Mouse (Mus musculus): ENCODE results near the gene Fezf2. TPM values are rescaled to one million over a fixed set of nuclear protein-coding genes. Genes with fewer than 3 reads are reported as not detected.

Fezf2 gene
- total RNA-seq, 2 experiments from 2014 or later: not detected

DNA sequence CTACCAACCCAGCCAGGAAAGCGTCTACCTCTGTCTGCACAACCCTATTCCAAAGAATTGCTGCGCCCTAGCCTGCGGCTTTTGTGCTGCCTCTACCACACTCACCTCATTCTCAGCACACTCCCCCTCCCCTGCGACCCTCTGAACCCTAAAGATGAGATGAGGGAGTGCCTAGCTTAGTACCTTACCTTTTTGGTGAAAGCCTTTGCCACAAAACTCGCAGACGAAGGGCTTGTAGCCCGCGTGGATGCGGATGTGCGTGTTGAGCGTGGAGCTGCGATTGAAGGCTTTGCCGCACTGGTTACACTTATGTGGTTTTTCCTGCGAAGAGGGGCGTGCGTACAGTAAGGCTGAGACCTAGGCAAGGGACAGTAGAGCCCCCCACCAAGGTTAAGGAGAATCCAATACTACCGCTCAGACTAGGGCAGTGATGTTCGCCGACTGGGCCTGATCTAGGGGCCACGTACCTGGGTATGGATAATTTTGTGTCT, 4.5 kb downstream of the Fezf2 start:
- DNase-seq: no peak

DNA sequence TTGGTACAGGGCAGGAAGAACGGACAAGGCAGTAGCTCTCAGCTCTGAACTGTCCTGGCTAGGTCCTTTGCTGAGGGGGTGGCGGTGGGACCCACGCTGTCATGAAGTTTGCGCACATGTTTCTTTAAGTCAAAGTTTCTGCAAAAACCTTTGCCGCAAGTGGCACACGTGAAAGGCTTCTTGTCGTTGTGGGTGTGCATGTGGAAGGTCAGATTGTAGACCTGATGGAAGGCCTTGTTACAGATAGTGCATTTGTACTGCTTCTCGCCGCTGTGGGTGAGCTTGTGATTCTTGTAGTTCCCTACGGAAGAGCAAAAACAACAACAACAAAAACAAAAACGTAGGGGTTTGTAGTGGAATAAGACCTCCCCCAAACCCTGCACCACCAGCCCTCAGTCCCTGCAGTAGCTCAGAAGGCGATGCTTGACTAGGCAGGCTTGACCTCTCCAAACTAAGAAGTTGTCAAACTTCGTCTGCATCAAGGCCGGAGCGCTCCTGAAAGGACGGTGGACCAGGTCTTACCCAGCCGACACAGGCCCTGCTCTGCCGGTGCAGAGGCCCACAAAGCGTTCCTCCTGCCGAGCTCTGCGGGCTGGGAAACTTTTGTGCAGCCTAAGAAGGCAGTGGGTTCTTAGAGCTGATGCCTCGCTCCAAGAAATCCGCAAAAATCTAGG, 5.4 kb downstream of the Fezf2 start:
- no peak for DNase-seq
- intact Hi-C loops (cut with DNase I): no loop called here

More for the DNA sequence above, 4.5 kb downstream of the Fezf2 start:
- intact Hi-C loops (cut with DNase I): no loop called here

DNA sequence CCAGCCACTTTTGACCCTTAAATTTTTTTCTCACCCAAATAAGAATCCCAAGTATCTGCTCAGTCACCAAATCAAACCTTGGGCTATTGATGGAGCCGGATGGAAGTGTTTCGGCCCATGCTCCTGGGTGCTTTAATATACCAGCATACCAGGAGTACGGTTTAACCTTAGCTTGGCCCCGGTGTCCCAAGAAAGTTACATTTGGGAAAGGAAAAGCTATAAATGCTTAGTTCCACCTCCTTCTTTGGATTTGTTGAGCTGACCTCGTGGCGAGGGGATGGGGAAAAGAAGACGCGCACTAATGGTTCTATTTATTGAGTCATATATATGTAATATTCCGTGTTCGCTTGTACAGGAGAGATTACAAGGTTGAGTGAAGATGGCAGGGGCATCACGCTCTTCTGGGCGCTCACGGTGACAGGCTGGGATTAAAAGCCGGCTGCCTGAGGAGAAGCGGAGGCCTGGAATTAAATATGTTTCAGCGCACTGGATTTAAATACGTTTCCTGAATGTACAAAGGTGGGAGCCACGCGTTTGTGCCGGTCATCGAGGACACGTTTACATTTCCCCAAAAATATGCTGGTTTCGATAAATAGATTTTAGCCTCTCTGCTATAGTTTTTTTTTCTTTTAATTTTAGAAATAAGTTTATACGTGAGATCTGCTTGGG, 6.1 kb downstream of the Fezf2 start:
- no peak for DNase-seq
- intact Hi-C loops (cut with DNase I): no loop called here

DNA sequence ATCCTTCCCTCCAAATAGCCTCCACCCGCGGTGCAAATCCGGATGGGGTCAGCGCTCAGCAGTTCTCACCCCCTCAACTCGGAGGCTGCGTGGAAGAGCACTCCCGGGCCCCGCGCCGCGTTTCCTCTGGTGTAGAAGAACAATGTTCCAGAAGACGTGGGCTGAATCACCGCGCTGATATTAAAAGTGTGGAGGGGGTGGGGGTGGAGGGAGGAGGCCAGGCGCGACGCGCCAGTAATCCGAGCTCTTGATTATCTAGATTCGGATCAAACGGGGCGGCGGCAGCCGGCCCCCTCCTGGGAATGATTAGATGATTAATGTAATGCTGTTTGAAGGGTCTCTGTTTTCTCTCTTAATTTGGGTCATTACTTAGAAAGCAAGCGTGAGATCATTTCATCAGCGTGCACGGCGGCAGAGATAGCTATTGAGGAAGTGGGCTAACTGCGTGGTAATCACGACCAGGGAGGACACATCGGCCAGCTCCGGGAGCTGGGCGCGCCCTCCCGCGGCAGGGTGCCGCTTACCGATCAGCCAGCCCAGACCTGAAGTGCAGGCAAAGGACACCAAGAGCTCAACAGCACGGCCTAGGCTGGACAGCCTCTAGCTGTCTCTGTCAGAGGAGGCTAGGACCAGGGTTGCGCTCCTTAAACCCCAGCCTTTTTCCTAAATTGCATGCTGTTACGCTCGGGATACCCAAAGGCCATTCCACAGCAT, 6.8 kb downstream of the Fezf2 start:
- intact Hi-C loops (cut with DNase I): no loop called here
- no peak for DNase-seq

DNA sequence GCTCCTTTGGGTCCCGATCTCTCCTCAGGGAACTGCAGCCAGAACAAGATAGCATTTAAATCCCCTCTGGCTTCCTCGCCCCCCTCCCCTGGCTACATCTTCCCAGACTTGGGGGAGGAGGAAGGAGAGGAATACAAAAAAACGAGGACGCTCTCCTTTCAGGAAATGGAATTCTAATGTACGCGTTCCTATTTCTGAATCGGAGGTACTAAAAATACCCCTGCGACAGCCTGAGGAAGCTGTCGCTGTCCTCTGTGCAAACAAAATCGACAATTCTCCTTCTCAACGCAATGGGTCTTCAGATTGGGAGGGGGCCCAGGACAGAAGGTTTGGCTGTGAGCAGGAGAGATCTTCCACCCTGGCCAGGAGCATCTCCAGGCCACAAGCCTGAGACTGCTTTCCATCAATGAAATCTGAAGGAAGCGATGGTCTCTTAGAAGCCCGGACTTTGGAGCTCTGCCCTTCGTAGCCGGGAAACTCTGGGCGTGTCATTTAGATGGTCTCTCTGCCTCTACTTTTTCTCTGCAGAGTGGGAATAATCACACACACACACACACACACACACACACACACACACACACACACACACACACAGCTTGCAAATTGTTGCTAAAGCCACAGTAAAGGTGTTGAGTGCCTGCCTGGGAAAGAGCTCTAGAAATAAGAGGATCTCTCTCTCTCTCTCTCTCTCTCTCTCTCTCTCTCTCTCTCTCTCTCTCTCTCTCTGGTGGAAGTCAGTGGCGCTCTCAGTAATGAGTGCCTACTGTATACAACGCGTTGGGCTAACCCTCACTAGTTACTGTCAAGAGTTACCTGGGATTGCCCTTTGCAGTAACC, 7.5 kb downstream of the Fezf2 start:
- no peak for DNase-seq
- intact Hi-C loops (cut with DNase I): no loop called here

DNA sequence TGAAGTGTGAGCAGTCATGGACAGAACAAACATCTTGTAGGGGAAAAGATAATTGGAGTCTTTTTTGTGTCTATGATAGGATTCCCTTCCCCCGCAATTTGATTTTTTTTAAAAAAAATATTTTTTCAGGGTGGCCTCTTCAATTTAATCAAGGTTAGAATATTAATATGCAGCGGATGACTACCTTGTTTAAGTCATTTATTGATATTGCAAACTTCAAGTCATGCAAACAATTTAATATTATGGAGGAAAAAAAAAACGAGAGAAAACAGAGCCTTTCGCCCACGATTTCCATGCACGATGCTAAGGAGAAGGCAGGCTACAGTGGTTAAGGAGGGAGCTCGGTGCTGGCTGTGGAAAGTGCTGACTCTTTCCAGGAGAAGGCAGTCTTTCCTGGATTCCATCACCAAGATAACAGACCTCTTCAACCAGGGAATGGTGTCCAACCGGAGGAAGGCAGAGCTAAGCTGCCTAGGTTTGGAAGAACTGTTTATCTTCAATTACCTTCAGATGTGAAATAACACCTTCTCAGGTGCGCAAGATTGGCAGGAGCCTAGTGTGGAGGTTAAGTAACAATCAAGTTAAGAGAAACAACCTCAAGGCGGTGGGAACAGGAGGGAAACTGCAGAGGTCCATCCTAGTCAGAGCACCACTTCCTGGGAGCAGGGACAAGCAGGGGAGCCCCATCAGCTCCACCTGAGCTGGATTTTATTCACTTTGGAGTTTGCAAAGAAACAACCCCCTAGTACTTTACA, 9.0 kb downstream of the Fezf2 start:
- intact Hi-C loops (cut with DNase I): no loop called here
- DNase-seq: no peak

DNA sequence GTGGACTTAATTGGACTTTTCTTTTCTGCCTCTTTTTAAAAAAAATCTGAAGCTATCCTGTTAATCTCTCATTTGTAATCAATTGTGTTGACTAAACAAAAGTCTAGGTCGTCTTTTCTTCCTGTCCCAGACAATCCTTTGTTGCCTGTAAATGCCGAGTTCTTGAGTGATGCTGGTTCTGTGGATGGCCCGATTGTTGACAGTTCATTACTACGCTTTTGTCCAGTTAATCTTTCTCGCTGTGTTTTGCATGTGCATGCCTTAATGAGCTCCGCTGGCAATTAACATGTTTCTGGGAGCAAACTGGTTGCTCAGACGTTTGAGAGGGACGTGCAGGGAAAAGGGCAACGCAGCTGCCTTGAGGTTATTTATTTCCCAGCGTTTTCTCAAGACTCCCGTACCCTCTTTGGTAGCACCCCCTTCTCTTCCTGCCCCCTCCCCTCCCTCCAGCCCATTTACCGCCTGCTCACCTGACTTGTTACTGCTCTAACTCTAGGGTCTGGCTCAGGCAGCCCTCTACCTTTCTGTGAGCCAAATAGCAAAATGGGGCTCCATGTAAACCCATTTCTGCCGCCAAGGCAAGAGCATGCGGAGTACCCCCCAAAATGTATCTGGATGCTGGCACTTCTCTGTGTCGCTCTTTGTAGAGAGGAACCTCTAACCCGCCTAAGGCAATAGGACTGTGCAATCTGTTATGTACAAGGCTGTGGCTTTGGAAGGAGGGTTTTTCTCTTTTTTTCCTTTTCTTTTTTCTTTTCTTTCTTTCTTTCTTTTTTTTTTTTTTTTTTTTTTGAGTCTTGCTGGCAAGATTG, 9.8 kb downstream of the Fezf2 start:
- DNase-seq: no peak
- intact Hi-C loops (cut with DNase I): no loop called here

DNA sequence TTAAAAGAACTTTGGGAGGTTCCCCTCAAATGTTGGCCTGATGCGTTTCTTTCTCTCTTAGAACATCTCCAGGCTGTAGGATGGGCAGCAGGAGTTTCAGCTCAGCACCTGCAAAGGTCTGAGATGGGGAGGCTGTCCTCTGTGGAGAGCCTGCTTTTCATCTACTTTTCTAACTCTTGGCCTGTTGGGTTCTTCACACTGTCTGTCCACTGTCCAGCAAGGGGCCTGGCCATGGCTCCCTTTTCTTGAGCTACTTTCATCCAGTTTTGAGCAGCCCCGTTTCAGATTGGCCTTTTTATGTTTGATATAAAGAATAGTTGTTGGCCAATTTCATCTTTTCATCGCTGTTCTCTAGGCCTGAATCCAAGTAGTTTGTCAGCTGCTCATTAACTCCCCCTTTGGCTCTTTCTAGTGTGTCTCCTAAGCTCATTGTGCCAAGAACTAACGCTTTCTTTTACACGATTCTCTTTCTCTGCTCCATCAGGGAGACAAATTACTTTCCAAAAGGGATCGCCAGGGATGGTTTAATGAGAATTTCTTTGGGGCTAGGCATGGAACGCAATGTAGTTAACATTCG, 10.5 kb downstream of the Fezf2 start:
- DNase-seq: no peak
- intact Hi-C loops (cut with DNase I): no loop called here

DNA sequence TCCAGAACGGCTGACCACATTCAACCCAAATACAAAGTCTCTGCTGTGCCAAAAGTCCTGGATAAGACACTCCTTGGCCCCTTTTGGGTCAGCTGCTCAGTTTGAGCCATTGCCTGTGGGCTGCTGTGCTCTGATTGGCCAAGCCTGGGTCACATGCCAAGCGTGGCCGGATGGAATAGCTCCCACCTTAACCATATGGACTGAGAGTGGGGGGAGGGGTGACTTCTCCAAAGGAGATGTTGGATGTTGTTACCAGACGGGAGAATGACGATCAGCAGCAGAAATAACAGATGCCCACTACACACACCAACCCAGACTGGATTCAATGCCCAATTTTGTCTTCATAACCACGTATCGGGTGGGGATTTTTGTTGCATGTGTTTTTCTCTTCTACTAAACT, 13.1 kb downstream of the Fezf2 start:
- intact Hi-C loops (cut with DNase I): no loop called here
- no peak for DNase-seq

DNA sequence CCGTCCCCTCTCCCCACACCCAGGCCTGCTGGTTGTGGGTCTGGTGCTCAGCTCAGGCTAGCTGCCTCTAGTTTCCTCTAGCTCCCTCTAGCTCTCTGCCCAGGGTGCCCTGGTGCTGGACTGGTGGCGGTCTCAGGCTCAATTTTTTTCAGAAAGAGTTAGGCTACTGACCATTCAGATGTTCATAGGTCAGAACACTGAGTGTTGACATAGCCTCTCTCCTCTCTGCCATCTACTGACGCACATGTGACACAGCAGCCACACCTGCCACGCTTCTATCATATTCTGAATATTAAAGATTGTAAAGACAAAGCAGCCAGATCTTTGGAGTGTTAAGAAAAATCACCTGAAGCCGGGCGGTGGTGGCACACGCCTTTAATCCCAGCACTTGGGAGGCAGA, 14.4 kb downstream of the Fezf2 start:
- no peak for DNase-seq
- intact Hi-C loops (cut with DNase I): no loop called here

DNA sequence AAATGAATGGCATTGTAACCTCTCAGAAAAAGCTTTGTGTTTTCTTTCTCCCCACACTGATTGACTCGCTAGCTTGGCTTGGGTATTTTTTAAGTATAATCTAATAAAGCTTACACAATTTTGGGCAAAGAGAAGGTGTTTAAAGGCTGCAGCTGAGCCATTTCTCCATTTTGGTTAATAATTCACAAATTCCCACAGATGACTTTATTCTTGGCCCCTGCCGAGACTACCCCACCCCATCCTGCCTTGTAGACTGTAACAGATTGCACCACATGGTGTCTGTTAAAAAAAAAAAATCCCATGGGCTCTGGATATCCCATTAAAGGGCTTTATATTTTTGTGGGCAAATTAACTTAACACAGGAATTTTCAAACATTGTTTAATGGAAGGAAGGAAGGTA, 44.9 kb downstream of the Fezf2 start:
- DNase-seq: no peak
- intact Hi-C loops (cut with DNase I): no loop called here

DNA sequence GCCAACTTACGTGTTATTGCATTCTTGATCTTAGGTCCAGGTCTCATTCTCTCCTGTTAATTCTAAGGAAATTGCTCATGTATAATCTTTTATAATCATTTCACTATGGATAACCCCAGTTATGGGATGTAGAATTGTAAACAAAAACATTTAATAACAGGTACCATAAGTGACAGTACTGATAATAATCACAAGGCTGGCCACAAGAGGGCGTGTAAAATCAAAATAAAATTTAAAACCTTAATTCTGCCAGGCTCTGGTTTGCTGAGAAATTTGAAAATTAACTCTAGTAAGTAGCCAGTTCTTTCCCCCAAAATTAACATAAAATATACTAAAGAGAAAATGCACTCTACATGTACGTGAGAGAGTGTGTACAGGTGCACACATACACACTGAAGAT, 47.3 kb downstream of the Fezf2 start:
- no peak for DNase-seq
- intact Hi-C loops (cut with DNase I): no loop called here

DNA sequence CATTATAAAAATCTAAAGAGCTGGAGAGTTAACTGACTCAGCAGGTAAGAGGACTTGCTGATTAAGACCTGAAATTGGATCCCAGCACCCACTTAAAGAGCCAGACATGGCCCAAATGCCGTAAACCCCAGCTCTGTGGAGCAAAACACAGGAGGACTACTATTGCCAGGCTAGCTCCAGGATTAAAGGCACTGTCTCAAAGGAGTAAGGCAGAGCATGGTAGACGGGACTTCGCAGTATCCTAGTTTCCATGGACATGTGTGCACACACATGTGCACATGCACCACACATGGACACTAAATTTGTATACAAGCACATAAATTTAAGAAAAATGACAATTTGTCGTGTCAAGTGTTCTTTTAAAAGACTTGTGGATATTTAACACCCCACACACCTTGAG, 47.7 kb downstream of the Fezf2 start:
- intact Hi-C loops (cut with DNase I): no loop called here
- no peak for DNase-seq

DNA sequence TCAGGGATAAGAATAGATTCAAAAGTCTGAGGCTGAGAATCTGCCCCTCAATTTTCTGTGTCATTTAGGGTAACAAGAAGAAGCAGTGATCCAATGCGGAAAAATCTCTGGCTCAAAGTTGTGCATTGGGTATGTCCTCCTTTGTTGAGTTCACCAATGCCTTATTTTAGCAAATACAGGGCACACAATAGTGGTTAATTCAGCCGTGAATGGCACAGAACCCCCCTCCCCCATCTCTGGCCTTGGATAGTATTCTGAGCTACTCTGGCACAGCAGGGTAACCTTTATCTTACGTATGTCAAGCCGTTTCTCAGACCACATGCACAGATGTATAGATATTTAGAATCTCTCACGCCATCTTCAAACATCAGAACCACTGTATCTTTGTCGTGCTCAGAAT, 48.3 kb downstream of the Fezf2 start:
- intact Hi-C loops (cut with DNase I): no loop called here
- DNase-seq: no peak

DNA sequence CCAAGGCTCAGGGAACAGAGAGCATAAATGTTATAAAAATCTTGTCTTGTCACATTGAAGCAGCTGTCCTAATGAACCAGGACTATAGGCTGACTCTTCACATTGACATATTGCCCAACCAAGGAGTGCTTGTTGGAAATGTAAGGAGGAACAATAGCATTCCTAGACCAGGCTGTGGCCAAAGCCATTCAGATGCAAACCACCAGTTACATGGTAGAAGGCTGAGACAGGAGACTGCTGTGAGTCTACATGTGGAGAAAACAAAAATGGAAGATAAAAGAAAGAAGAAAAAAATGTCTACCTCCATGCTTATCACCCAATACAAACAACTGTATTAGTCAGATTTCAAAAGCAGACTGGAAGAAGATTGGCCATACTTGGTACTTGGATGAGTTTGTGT, 48.8 kb downstream of the Fezf2 start:
- DNase-seq: no peak
- intact Hi-C loops (cut with DNase I): no loop called here

DNA sequence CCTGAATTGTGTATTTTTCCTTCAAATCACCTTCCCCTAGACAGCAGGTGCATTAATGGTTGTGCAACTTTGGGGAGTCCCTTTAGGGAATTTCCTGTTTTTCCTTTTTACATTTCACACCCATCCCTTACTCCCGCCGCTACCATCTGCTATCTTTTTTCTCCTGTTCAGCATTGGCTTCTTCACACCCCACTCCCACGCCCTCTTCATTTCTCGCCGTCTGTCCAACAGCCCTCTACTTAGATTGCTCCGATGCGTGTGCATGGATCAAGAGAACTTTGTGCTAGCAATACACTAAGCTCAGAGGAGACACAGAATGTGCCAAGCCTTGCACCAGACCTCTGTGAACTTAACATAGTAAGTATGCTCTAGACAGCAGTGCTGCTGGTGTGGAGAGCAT, 51.6 kb downstream of the Fezf2 start:
- intact Hi-C loops (cut with DNase I): no loop called here
- no peak for DNase-seq
